Mouse (Mus musculus): ENCODE data around the gene Fgf8.

The Fgf8 gene

DNA sequence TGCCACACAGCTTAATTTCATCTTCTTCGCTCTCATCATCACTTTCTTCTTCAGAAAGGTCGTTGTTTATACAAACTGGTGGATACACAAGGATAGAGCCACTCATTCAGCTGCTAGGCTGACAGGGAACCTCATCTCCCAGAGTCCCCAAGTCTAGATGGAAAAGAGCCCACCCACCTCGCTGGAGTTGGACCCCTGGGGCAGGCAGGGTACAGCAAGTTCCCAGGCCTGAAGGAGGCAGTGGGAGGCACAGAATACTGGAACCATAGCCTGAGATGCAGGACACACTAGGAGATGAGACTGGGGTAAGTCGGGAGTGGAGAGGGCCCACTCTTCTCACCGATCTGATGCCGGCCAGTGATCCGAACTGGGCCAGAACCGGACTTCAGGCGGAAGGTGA lies 5.5 kb upstream of the Fgf8 start:
- DNase-seq (ENCODE audit: low spot score): no peak

DNA sequence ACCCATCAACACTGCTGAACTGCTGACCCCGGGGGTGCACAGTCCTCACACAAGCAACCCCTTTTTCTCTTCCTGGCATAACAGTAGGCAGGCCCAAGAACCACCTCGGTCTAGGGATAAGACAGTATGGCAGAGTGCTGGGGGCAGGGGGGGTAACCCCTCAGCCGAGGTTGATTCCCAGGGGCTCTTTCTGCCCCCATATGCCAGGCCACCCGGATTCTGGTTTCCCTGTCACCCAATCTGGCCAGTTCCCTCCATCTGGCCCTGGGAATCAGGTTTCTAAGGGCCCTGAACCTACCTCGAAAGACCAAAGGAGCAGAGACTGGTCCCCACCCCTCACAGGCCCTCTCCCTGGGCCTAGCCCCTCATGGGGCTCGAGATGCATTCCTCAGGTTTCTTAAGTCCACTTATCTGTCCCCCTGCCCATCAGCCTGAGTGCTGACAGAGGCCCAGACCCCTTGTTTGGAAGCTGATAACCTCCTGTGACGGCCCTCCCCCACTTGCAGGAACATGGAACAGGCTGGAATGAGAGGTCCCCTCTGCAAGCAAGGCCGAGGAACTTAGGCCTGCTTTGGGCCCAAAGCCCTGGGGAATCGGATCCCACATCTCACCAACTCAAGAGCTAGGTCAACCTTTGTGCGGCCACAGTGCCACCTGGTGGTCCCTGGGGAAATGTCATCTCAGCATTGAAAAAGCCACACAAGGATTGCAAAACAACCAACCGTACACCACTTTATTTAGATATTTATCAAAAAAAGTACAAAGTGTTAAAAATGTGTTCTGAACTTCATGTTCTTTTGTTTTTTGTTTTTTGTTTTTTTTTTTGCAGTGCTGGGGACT lies 4.5 kb upstream of the Fgf8 start:
- peak; percentile 74 for DNase-seq (ENCODE audit: low spot score)

DNA sequence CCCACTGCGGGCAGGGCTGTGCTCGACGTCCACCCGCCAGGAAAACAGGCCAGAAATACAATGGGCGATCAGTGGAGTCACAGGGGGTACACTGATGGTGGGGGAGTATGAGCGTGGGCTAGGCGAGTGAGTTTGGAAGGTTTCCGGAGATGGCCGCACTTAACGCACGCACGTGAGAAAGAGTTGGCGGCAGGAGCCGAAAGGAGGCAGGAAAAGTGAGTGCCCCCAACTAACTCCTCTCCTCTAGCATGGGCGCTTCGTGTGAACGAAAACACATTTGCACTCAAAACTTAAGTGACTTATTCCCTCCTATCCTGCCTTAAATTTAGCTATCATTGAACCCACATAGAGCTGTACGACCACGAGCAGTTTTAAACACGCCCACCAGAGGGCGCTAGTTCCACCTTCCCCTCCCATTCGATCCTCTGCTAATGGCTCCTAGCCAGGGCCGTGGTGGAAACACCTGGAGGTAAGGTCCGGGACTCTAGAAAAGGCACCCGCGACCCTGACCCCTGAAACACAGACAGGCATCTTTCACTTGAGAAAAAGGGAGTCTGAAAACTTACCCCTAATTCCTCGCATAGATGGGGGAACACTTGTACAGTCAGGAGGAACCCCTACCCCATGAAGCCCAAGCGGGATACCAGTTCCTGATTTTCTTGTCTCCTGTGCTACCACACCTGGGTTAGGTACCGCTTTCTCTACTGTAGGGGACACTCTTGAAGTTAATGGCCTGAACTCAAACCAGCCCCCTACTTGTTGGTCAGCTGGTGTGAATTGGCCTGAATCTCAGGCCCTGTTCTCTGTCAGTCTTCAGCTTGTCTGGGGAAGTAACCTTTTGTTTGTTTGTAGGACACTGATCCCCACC lies 3.7 kb upstream of the Fgf8 start:
- DNase-seq (ENCODE audit: low spot score): peak; percentile 83

DNA sequence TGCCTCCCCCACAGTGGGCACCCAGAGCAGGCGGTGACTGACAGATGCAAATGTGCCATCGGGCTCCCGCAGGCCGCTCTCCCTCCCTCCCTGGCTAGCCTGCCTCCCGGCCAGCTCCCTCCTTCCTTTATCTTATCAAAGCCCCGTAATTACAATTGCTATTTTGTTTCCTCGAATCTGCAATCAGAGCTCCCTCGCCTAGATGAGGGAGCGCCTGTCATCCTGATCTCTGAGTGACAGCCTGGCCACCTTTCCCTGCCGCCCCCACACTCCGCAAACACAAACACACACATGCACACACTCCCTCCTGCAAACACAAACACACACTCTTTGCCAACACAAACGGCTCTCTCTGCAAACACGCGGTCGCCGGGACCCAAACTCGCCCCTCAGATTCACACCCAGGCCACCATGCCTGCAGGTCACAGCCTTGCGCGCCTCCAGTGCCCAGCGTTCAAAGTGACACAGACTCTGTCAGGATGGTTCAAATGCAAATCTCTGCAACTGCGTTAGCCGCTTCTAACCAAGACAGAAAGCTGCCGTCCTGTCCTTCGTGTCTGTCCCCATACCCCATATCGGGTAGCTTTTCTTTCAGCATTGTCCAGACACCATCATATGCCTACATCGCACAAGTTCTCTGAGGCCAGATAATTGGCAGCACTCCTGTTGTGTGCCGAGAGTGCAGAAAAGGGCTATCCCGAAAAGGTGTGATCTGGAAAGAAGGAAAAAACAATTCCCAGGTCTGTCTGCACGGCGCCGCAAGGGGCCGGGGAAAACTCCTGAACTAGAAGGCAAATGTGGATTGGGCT lies 2.8 kb upstream of the Fgf8 start:
- DNase-seq (ENCODE audit: low spot score): peak; percentile 60

DNA sequence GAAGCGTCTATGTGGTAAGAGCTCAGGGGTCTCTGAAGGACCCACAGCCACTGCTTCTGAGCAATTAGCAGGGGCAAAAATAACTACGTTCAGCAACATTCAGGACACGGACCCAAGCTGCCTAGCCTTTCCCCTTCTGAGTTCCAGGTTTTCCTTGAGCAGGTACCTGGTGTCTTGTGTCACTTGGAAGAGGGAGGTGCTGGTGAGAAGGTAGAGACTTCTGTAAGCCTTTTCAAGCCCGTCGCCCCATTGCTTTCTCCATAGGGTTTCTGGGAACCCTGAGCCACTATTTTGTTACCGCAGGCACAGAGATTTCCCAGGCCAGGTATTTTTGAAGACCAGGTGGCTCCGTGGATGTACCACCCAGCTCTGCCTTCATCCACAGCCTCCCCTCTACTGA lies 904 bp upstream of the Fgf8 start:
- no peak for DNase-seq (ENCODE audit: low spot score)

DNA sequence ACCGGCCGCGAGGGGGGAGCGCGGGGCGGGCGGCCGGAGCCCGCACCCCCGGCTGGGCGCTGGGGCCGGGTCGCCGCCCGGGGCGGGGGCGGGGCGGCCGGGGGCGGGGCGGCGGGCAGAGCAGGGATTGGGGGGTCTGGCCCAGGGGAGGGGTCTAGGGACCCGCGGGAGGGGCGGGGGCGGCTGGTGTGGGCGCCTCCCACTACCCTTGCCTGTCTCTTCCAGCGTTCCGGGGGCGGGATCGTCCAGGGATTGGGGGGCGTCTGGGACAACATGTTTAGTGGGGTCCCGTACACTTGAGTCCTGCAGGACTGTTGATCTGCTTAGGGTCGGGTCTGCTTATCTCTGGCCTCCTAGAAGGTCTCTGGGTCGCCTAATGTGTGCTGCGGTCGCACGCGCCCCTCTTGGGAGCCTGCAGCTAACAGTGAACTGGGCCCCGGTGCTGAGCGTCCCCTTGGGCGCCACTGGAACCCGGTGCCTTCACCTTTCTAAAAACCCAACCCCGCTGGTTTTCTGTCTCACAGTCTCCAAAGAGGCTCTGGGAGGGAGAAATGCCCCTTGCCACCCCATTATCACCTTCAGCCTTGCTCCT lies 365 bp upstream of the Fgf8 start:
- DNase-seq (ENCODE audit: low spot score): no peak

DNA sequence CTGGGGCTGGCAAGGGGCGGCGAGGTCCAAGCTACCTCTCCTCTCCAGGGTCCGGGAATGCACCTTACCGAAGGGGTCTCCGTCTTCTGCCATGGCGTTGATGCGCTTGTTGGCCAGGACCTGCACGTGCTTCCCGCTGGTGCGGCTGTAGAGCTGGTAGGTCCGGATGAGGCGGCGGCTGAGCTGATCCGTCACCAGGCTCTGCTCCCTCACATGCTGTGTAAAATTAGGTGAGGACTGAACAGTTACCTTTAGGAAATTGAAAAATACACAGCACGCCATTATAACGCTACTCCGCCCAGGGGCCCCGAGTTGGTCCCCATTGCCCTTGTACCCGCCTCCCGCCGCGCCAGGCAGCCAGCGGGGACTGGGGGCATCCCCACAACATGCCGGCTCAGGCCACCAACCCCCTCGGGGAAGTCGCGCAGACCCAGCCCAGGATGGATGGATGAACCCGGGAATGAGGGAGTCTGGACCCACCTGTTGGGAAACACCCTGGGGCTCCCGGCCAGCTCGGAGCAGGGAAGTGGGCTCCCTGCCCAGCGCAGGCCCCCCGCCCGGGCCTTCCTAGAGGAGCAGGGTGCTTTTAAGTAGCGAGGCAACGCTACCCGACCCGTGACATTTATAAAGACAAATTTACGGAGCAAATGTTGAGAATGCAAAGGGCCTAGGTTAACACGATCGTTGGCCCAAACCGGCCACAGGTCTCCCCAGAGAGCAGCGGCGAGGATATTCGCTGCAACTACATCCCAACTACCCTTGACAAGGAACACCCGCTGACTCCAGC lies 1.1 kb downstream of the Fgf8 start:
- DNase-seq (ENCODE audit: low spot score): no peak

DNA sequence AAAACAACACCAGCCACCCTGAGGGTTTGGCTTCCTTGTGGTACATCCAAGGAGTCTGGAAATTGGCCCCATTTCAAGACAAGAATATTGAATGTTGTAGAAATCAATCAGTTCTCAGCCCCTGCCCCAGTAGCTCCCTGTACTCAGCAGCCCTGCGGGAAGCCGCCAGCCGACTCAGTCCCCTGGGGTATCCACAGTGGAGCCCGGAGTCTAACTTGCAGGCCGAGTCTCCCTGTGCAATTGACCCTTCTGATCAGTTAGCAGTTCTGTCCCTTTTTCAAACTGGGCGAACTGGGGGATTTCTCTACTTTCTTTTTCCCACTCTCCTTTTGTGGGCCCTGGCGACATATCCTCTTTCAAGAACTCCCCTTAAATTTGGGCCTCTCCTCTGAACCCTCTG lies 1.9 kb downstream of the Fgf8 start:
- no peak for DNase-seq (ENCODE audit: low spot score)

DNA sequence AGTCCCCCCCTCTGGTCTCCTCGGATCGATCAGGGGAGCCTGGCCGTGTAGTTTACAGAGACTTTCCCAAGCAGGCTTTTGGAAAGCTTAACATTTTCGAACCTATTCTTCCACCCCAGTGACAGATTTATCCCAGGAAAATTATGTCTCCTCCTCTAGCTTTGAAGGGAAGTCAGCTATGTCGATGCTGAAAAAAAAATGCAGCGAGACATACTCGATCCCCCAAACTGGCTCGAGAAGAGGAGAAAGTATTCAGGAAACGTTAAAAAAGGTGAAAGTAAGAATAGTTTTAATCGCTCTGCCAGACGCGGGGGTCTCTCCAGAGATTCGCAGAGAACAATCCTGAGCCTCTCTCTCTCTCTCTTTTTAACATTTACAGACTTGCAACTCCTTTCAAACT lies 2.5 kb downstream of the Fgf8 start:
- DNase-seq (ENCODE audit: low spot score): no peak

DNA sequence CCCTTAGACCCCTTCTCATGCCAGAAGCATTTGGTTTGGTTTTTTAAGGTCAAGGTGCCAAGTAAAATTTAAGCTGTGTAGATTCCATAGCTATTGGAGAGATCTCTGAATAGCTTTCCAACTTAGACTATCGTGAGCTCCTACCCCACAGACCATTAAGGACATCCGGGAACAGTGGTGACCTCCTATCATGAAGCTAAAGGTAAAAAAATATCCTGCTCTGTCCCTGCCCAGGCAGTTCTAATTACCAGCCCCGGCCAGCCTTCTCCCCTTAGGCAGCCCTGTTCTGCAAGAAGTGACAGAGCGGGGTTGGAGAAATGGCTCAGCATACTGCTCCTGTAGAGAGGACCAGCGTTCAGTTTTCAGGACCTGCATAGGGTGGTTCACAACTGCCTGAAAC lies 4.2 kb downstream of the Fgf8 start:
- DNase-seq (ENCODE audit: low spot score): no peak

DNA sequence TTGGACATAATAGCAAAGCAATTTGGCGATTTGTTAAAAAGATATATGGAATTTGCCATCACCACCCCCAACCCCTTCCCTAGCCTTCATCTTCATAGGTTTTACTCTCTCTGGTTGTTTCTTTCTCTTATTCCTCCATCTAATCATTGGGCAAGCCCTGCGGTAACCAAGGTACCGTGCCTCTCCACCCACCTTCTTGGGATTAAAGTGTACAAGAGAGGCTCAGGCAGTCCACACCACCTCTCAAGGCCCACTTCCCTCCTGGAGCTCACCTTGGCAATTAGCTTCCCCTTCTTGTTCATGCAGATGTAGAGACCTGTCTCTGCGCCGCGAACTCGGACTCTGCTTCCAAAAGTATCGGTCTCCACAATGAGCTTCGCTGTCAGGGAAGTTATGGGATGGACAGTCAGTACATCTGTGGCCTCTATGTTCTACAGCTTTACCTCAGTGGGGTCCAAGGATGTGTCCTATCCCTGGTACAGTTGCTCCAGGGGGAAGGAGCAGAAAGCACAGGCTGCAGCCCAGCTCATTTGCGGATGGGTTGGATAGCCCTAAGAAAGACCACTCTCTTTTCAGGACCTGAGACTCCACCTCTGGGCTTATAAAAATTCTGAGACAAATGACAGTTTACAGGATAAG lies 4.8 kb downstream of the Fgf8 start:
- DNase-seq (ENCODE audit: low spot score): no peak

DNA sequence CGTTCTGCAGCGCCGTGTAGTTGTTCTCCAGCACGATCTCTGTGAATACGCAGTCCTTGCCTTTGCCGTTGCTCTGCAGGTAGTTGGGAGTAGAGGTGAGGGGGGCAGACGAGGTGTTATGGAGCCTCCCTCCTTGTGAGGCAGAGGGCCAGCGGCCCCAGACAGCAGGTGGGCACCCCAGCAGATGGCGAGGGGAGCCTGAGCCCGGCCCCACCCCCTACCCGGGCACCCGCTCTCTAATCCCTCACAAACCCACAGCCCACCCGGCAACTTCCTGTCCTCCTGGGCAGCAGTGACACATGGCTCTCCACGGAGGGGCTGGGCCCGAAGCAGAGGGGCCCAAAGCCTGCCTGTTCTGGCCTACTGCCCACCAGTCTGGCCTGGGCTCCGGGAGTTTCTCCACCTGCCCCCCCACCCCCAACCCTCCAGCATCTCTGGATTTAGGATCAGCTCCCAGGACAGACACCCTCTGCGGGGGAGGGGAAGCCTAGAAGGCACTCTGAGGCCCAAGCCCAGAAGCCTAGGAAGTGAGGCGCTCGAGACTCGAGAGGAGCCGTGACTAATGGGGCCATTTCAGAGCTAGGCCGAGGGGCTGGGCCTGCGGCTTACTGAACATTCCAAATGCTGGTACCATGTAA lies 5.4 kb downstream of the Fgf8 start:
- DNase-seq (ENCODE audit: low spot score): no peak

DNA sequence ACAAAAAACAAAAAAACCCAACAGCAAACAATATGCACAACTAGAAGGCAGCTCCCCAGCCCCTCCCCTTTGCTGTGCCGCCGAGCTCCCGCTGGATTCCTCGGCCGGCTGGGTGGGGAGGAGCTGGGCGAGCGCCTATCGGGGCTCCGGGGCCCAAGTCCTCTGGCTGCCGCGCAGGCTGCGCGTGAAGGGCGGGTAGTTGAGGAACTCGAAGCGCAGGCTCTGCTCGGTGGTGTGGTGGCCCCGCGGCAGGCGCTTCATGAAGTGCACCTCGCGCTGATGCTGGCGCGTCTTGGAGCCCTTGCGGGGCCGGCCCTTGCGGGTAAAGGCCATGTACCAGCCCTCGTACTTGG lies 5.9 kb downstream of the Fgf8 start:
- DNase-seq (ENCODE audit: low spot score): no peak

DNA sequence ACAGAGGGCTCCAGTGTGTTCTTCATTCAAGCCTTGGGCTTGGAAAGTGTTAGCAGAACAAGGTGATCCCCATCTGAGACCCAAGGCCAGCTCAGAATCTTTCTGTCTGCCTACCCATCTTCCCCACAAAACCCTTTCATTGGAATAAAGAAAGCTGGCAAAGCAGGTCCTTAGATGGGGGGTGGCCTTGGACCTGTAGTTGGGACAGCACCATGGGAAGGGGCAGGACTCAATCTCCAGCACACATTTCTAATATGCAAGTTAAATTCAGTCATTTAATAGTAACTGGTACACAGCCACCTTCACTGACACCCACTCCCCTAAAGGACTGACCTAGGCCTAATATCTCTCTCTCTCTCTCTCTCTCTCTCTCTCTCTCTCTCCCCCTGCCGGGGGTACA lies 6.5 kb downstream of the Fgf8 start:
- DNase-seq (ENCODE audit: low spot score): no peak

DNA sequence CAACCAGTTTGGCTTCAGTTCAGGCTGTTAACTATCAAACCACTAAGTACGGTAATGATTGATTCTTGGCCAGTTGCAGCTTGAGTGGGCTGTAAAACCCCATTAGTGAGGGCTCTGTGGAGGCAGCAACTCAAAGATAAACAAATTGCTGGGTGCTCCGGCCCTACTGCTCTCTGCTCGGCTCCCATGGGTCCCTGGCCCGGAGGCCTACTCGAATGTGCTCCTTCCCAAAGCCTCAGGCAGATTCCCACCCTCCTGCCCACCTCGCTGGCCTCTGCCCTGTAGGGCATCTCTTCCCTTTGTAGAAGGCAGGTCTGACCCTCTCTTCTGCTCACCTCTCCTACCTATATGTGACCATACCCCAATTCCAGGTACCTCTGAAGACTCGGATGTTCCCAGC lies 8.0 kb downstream of the Fgf8 start:
- DNase-seq (ENCODE audit: low spot score): no peak

DNA sequence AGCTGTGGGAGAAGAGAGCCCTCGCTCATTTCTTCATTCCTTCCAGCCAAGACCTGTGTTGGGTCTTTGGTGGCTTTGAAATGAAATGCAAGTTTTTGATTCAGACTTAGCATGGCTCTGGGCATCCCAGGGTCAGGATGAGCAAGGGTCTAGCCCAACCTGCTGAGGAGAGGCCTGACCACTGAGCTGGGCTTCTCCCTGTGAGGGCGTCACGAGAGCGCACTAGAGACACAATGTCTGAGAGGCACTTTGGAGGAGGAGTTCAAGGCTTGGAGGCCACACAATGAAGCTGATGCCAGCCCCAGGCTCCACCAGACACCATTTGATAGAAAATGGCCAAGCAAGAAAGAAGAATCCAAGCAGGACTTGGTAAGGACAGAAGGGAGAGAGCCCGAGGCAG lies 8.5 kb downstream of the Fgf8 start:
- DNase-seq (ENCODE audit: low spot score): no peak

DNA sequence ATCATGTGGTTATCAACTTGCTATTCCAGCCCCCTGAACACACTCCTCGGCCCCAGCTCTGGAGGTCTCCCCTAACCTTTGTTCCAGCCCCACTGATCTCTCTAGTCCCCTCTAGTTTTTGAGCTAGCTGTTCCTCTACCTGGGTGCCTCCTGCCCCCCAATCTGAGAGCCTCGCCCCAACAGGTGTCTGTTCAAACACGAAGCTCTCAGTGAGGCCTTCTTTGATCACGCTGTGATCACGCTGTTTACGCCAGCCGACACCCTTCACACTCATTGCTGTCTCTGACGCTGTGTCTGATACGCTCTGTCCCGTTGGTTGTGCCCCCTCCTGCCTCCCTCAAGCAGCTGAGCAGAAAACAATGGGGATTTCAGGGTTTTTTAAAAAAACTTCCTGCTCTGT lies 9.2 kb downstream of the Fgf8 start:
- no peak for DNase-seq (ENCODE audit: low spot score)

DNA sequence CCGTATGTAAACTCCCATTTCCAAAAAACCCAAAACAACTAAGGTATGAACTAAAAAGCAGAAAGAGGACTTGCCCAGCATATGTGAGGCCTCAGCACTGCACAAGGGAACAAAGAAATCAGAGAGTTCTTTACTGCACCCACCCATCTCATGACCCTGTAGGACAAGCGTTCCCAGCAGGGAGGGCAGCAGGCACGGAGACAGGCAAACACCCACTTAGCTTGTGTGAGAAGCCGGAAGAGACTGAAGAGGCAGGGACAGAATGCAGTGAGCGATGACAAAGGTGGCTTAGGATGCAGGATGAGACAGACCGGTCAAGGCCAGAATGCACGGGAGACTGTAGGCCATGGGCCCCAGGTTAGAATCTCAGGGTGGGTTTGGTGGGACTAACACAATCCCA lies 11.1 kb downstream of the Fgf8 start:
- DNase-seq (ENCODE audit: low spot score): no peak

DNA sequence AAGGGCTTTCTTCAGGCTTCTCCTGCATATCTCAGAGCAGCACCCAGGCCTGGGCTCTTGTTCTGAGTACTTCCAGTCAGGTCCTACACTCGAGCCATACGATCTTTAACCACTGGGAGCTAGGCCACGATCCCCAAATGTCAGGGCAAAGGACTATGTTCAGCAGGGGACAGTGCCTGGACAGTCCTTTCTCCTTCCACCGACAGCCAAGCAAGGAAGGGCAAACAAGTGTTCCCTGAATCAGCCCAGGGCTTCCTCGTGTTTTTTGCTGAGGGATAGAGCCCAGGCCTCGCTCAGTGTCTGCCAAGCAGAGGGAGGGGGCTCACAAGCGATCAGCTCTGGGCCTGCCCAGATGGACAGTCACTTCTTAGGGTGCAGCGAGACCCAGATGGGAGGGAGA lies 12.7 kb downstream of the Fgf8 start:
- DNase-seq (ENCODE audit: low spot score): no peak

DNA sequence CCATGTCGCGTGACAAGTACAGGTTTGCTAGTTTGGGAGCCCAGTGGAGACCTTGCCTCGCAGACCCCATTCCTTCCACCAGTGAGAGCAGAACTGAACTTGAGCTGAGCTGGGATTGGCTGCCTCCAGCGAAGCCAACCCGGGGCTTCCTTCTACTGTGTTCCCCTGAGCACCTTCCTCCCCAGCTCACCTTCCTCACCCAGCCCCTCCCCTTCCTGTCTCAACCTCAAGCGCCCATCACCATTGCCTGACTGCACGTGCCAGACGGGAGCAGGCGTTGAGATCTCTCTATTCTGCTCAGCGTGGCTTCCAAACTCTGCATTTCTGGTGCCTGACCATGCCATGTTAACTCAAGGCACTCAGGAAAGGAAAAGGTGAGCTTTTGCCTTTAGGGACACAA lies 15.5 kb downstream of the Fgf8 start:
- DNase-seq (ENCODE audit: low spot score): no peak
